ENCODE assay signal across 9 mouse cellular contexts in the genomic region with DNA sequence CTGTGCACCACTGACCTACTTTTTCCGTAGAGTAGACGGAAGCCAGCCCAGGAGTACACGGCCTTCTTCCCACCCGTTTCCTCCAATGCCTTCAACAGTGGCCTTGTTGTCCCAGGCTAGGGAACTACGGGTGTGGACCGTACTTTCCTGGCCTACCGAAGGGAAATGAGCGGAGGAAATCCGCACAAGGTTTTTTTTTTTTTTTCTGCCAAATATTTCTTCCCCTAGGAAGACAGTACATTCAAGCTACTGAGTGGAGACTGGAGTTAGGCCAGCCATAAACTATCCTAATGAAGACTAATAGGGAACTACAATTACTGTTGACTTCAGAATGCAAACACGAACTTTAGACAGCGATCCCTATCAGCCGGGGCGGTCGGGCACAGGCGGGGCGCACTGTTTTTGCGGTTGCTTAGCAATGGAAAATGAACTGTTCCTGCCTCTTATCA.
DNase-seq lines count a peak whose midpoint lies in the region; ATAC-seq lines count a peak whose summit lies in the region.
"Had no signal": no experiment of that assay in that cellular context is flagged by ENCODE, and none has a peak within 500 bp of the region (broad histone marks: within the 10 kb centered on the region; RNA-seq: fewer than 3 reads in every experiment).

No protein-coding gene starts in this region.

- 50% methylated on average over 17 of the region's 17 CpGs for WGBS in intestine, embryonic 15.5 days
- 74% methylated on average over 17 of the region's 17 CpGs for WGBS in liver, embryonic 12.5 days (ENCODE audit: insufficient replicate concordance)
- 66% methylated on average over 17 of the region's 17 CpGs for WGBS in stomach, embryonic 16.5 days

- H3K9me3 ChIP-seq in intestine, embryonic 15.5 days: no peaks in the 10 kb centered on the region
- no peaks in the 10 kb centered on the region for H3K9me3 ChIP-seq in liver, embryonic 12.5 days (replicated peaks)
- no peaks in the 10 kb centered on the region for H3K9me3 ChIP-seq in stomach, embryonic 16.5 days (replicated peaks; ENCODE audit: control insufficient read depth, low read length)
- H3K9me3 ChIP-seq: limb, embryonic 12.5 days had no signal

- H3K4me1 ChIP-seq in intestine, embryonic 15.5 days (replicated peaks): peaks cover 7% of the 10 kb centered on the region
- H3K4me1 ChIP-seq in liver, embryonic 12.5 days: no peaks in the 10 kb centered on the region
- H3K4me1 ChIP-seq in stomach, embryonic 16.5 days (ENCODE audit: control insufficient read depth, insufficient read depth, low read length): peaks cover 6% of the 10 kb centered on the region; the same call in 1 of the 2 replicates
- H3K4me1 ChIP-seq: limb, embryonic 12.5 days had no signal

- H3K27ac ChIP-seq in intestine, embryonic 15.5 days: peak overlapping the region; percentile 66
- H3K27ac ChIP-seq in liver, embryonic 12.5 days: 0 out of 2 replicates have a peak overlapping the region, but pooled peaks have one; percentile 1
- peak overlapping the region; percentile 73 for H3K27ac ChIP-seq in stomach, embryonic 16.5 days (ENCODE audit: low read length)
- H3K27ac ChIP-seq: limb, embryonic 12.5 days had no signal

- no peak overlapping the region for H3K4me3 ChIP-seq in intestine, embryonic 15.5 days (replicated peaks)
- H3K4me3 ChIP-seq in liver, embryonic 12.5 days: no peak overlapping the region
- no peak overlapping the region for H3K4me3 ChIP-seq in stomach, embryonic 16.5 days (replicated peaks; ENCODE audit: low read length)
- H3K4me3 ChIP-seq: limb, embryonic 12.5 days had no signal

- no peaks in the 10 kb centered on the region for H3K27me3 ChIP-seq in intestine, embryonic 15.5 days (replicated peaks)
- H3K27me3 ChIP-seq in liver, embryonic 12.5 days (replicated peaks): no peaks in the 10 kb centered on the region
- H3K27me3 ChIP-seq in stomach, embryonic 16.5 days (ENCODE audit: control insufficient read depth, insufficient read depth, low read length): no peaks in the 10 kb centered on the region
- H3K27me3 ChIP-seq: limb, embryonic 12.5 days had no signal

- peak; percentile 94 for ATAC-seq in intestine, embryonic 15.5 days
- ATAC-seq in liver, embryonic 12.5 days: peak; percentile 62
- ATAC-seq in stomach, embryonic 16.5 days (ENCODE audit: insufficient read depth, low FRiP score): peak; percentile 86

- DNase-seq in urinary bladder, adult 18-20 months (ENCODE audit: low spot score in 2 of 2): peak; percentile 23 to 32
- DNase-seq in urinary bladder, postnatal 10 days (ENCODE audit: low spot score): no peak
- no peak for DNase-seq in thymus, postnatal 14 days
- no peak for DNase-seq in gastrocnemius, adult 18-20 months (ENCODE audit: low spot score)
- no peak for DNase-seq in T-cell, adult 2 months (ENCODE audit: low spot score)

- H3K9ac ChIP-seq in intestine, embryonic 15.5 days: no peak overlapping the region
- H3K9ac ChIP-seq in liver, embryonic 12.5 days: no peak overlapping the region
- 0 out of 2 replicates have a peak overlapping the region, but pooled peaks have one; percentile 17 for H3K9ac ChIP-seq in stomach, embryonic 16.5 days (ENCODE audit: low read length)
- H3K9ac ChIP-seq: limb, embryonic 12.5 days had no signal

- peak overlapping the region; percentile 41 for H3K4me2 ChIP-seq in intestine, embryonic 15.5 days (replicated peaks)
- no peak overlapping the region for H3K4me2 ChIP-seq in liver, embryonic 12.5 days
- no peak overlapping the region for H3K4me2 ChIP-seq in stomach, embryonic 16.5 days (ENCODE audit: low read depth, low read length)
- H3K4me2 ChIP-seq: limb, embryonic 12.5 days had no signal

- no peaks in the 10 kb centered on the region for H3K36me3 ChIP-seq in intestine, embryonic 15.5 days
- H3K36me3 ChIP-seq in liver, embryonic 12.5 days: no peaks in the 10 kb centered on the region
- H3K36me3 ChIP-seq in stomach, embryonic 16.5 days (ENCODE audit: control insufficient read depth, insufficient read depth, low read length): no peaks in the 10 kb centered on the region
- H3K36me3 ChIP-seq: limb, embryonic 12.5 days had no signal

Comparison
In these comparisons a context has a peak if more than half of its experiments do, and no peak if none do; other contexts are left out.
1. DNase-seq: peak in urinary bladder, adult 18-20 months (2 of 2); none in urinary bladder, postnatal 10 days (single experiment), thymus, postnatal 14 days (single experiment), gastrocnemius, adult 18-20 months (single experiment) and T-cell, adult 2 months (single experiment).
2. H3K27ac ChIP-seq: peak in every context shown above with its lines; median percentile 73 in stomach, embryonic 16.5 days; 66 in intestine, embryonic 15.5 days; 1 in liver, embryonic 12.5 days.
3. Peak in every context shown above with its lines, with median percentiles within 50 percentile points of each other: ATAC-seq.